Mouse (Mus musculus): Measurements from ENCODE around the gene Hcn4. TPM values are rescaled to one million over a fixed set of nuclear protein-coding genes. Genes with fewer than 3 reads are reported as not detected.

Hcn4 gene
- total RNA-seq, 4 experiments from 2014 or later = 0.84 to 2.3 (median 2.1) TPM

Other genes with a start within 250 kb of the Hcn4 start
- gene Nptn, start 241.2 kb upstream of the Hcn4 start, total RNA-seq (2022) = 100 to 1,000 TPM; 139 to 182 (median 167) TPM
- 1 to 10 TPM in 2 of 4 experiments, under 1 TPM in 1, not detected in 1; 0.70 to 1.7 (median 1.2) TPM for gene Rec114, start 79.4 kb upstream of the Hcn4 start, total RNA-seq (2022)
- gene Neo1, start 213.0 kb downstream of the Hcn4 start, total RNA-seq (2022) = 100 to 1,000 TPM in 2 of 4 experiments, 10 to 100 TPM in 2; 50.5 to 118 (median 83.2) TPM